Mouse (Mus musculus) forebrain, embryonic 16.5 days (tissue): ENCODE measurements around the gene Cdc37l1. TPM values are rescaled to one million over a fixed set of nuclear protein-coding genes. Genes with fewer than 3 reads are reported as not detected.

Experiments used
- ATAC-seq: fragments of 200-750 bp; cut with Nextera tagmentation; 2 replicates; pipeline ENCODE4 v1.8.0; 2017; ENCODE audit warnings: mild to moderate bottlenecking, moderate library complexity
- H3K27ac ChIP-seq: fragments of 300-500 bp; sonication (generic); 2 replicates; pipeline ENCODE4 v1.5.1; 2014; ENCODE audit warnings: low read length, control low read depth
- H3K27me3 ChIP-seq: fragments of 300-500 bp; sonication (generic); replicated peaks from 2 replicates; pipeline ENCODE4 v1.6.1; 2014; ENCODE audit warnings: low read length; ENCODE audit not compliant: control insufficient read depth, insufficient read depth
- H3K36me3 ChIP-seq: fragments of 300-500 bp; sonication (generic); 2 replicates; pipeline ENCODE4 v1.6.1; 2014; ENCODE audit not compliant: control insufficient read depth, insufficient read depth
- H3K4me1 ChIP-seq: fragments of 300-500 bp; sonication (generic); replicated peaks from 2 replicates; pipeline ENCODE4 v1.6.1; 2014; ENCODE audit warnings: low read length; ENCODE audit not compliant: control insufficient read depth, insufficient read depth
- H3K4me2 ChIP-seq: fragments of 300-500 bp; sonication (generic); 2 replicates; pipeline ENCODE4 v1.6.1; 2014; ENCODE audit warnings: mild to moderate bottlenecking, low read length, control low read depth
- H3K4me3 ChIP-seq: fragments of 300-500 bp; sonication (generic); replicated peaks from 2 replicates; pipeline ENCODE4 v1.5.1; 2014; ENCODE audit warnings: mild to moderate bottlenecking, low read length, control low read depth
- H3K9ac ChIP-seq: fragments of 300-500 bp; sonication (generic); replicated peaks from 2 replicates; pipeline ENCODE4 v1.6.1; 2014; ENCODE audit warnings: low read depth, low read length, control low read depth
- H3K9me3 ChIP-seq: fragments of 300-500 bp; sonication (generic); 2 replicates; pipeline ENCODE4 v1.6.1; 2016; ENCODE audit warnings: low read length; ENCODE audit not compliant: control insufficient read depth
- WGBS: fragments of 180-500 bp; shearing (Covaris S2); extraction: QIAGEN DNeasy Blood & Tissue Kit; methylation state at CpG from one replicate; pipeline ENCODE4 v1.1.7; 2014; 5-methylcytosine and 5-hydroxymethylcytosine counted together
- polyA plus RNA-seq: library from polyadenylated mRNA; unstranded; fragments of >200 nt; fragmentation: Nextera tagmentation; extraction: Ambion mirVana; gene quantifications from 2 replicates; pipeline ENCODE4 v1.2.1, GENCODE M21; 2015

Cdc37l1 gene
- polyA plus RNA-seq, 1 experiment from 2014 or later, result 56.6 TPM

DNA sequence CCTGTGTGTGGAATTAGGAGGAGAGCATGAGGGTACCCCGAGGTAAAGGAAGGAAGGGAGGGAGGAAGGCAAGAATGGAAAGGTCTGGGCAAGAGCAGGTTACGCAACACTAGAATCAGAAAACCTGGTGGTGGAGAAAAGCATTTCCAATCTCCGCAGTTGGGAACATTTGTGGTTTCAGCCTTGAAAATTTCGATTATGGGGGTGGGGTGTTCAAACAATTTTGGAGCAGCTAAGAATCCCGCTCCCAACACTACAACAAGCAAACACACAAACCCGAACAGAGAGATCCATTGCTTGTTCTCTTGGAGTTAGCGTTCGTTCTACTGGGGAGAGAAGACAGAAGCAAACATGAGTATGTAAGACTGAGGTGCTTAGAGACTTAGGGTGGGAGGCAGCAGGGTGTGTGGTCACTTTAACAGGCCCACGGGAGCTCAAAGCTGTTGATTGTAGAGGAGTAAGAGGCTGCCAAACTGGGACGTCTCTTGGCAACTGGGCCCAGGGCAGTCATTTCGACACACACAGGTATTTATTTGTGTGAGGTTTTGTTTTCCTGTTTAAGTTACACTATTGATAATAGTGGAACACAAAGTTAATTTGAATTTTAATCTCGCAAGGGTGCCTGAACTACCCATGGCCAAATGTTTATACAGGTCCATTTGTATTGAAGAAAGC is 59.4 kb downstream of the Cdc37l1 start:
- Histone ChIP-seq H3K36me3 (no peaks in the 10 kb centered on the region), H3K27me3 (no peaks in the 10 kb centered on the region), H3K4me1 (peaks cover 6% of the 10 kb centered on the region), H3K9me3 (no peaks in the 10 kb centered on the region), H3K4me2 (no peak overlapping the region), H3K27ac (no peak overlapping the region), H3K4me3 (no peak overlapping the region), H3K9ac (no peak overlapping the region)
- ATAC-seq, result no peak
- 74% methylated on average over 12 of the region's 12 CpGs for WGBS

DNA sequence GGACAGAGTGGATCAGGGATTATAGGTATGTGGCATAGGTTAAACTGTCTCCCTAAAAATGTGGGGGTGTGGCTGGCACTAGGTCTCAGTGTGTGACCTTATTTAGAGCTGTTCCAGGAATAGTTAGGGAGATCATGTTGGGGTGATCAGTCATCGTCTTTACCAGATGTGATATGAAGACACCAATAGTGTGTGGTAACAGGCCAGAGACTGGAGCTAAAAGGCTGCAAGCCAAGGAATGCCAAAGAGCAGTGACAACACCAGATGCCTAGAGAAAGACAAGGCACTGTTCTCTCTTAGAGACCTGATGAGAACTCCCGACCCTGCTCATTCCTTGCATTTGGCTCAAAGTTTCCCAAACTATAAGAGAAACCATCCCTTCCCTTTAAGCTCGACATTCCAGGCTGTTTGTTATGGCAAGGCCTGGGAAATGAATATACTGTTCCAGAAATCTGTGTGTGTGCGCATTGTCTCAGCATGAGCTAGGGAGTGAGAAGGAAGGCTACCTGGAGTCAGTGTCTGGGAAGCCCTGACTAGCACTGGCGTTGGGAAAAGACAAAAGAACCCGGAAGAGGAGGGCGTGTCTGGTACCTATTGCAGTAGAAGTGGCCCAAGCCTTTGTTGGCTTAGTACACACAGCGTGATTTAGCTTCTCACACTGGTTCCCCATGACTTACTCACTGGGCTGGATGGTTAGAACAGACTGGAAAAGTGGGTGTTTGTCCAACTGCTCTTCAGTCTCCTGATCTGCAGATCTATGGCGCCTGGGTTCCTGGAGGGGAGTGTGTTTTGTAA is 60.2 kb downstream of the Cdc37l1 start:
- ATAC-seq, result no peak
- no peak overlapping the region for H3K4me3 ChIP-seq
- no peaks in the 10 kb centered on the region for H3K36me3 ChIP-seq
- H3K27ac ChIP-seq, result no peak overlapping the region
- no peak overlapping the region for H3K4me2 ChIP-seq
- no peaks in the 10 kb centered on the region for H3K27me3 ChIP-seq
- no peaks in the 10 kb centered on the region for H3K9me3 ChIP-seq
- 75% methylated on average over 9 of the region's 9 CpGs for WGBS
- no peak overlapping the region for H3K9ac ChIP-seq
- H3K4me1 ChIP-seq, result peaks cover 6% of the 10 kb centered on the region

DNA sequence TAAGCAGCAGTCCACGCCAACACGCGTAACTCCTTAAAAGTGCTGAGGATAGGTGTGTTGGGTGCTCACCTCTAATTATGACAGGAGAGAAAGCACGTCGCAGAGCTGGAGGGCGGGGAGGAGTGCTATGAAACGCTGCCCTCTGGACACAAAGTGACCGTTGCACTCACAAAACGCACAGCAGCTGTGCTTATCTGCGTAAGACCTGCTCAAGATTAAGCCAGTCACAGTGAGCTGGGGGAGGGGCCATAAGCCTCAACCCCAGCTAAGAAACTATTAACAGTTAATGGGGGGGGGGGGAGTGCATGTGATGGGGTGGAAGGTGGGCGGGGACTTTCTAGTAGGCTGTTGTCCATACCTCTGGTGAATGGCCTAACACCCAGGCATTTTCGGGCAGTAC is 62.6 kb downstream of the Cdc37l1 start:
- no peaks in the 10 kb centered on the region for H3K27me3 ChIP-seq
- no peaks in the 10 kb centered on the region for H3K9me3 ChIP-seq
- H3K4me2 ChIP-seq, result no peak overlapping the region
- H3K27ac ChIP-seq, result no peak overlapping the region
- 94% methylated on average over 12 of the region's 12 CpGs for WGBS
- H3K36me3 ChIP-seq, result no peaks in the 10 kb centered on the region
- H3K4me1 ChIP-seq, result no peaks in the 10 kb centered on the region
- H3K4me3 ChIP-seq, result no peak overlapping the region
- no peak for ATAC-seq
- H3K9ac ChIP-seq, result no peak overlapping the region

DNA sequence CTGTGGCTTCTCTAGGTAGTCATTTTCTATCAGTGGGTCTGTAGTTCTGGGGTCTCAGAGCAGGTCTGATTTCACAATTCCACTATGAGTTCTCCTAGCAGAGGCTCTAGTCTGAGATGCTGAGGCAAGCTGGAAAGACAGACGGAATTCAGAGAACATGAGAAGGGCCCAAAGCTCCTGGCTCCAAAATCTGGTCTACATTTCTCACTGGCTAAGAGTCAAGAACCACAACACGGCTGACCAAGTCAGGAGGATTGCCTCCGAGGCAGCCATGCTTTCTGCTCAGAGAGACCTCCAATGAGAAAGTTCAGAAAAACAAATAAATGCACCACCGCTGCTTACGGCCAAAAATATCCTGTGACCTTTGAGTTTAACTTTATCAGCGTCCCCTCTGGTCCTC is 64.4 kb downstream of the Cdc37l1 start:
- Histone ChIP-seq H3K4me2 (no peak overlapping the region), H3K9ac (no peak overlapping the region), H3K27me3 (no peaks in the 10 kb centered on the region), H3K9me3 (no peaks in the 10 kb centered on the region), H3K4me3 (no peak overlapping the region), H3K4me1 (no peaks in the 10 kb centered on the region), H3K36me3 (no peaks in the 10 kb centered on the region), H3K27ac (no peak overlapping the region)
- no peak for ATAC-seq
- WGBS, result 86% methylated on average over 6 of the region's 6 CpGs

DNA sequence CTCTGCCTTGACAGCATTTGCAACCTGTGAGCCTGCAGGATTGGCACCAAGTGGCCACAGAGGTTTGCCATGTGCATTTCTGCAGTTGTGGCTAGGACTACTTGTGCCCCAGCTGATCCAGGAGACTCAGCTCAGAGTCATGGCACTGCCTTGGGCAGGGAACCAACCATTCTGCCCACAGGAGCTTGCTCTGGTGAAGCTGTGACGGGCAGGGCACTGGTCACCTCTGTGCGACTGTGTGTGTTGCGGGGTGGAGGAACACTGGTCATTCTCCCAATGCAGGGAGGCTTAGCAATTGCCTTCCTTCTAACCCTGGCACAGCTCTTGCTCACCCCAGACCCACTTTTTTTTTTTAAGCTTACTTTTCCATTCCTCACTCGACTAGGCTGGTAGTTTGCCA is 65.3 kb downstream of the Cdc37l1 start:
- Histone ChIP-seq H3K9ac (no peak overlapping the region), H3K9me3 (no peaks in the 10 kb centered on the region), H3K36me3 (no peaks in the 10 kb centered on the region), H3K27ac (no peak overlapping the region), H3K4me1 (no peaks in the 10 kb centered on the region), H3K4me3 (no peak overlapping the region), H3K4me2 (no peak overlapping the region), H3K27me3 (no peaks in the 10 kb centered on the region)
- no peak for ATAC-seq
- WGBS, result 88% methylated on average over 4 of the region's 4 CpGs

DNA sequence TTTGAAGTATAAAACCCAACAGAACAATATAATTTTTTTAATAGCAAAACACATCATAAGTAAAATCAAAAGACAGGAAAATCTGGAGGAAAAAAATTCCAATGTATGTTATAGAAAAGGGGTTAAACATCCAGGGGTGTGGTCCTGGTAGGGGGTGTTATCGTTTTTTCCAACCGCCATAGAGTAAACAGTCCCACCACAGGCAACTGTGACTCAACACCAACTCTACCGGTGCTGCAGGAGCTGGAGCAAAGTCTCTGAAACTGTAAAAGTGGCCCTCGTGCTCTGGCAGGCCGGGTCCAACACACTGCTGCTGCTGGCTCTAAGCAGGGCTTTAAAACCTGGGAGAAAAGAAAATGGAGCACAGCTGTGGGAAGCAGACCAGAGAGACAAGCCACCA is 68.6 kb downstream of the Cdc37l1 start:
- peaks cover 3% of the 10 kb centered on the region; the same call in 1 of the 2 replicates for H3K4me1 ChIP-seq
- H3K9me3 ChIP-seq, result no peaks in the 10 kb centered on the region
- WGBS, result 93% methylated on average over 5 of the region's 5 CpGs
- H3K27me3 ChIP-seq, result no peaks in the 10 kb centered on the region
- H3K4me2 ChIP-seq, result no peak overlapping the region
- no peak overlapping the region for H3K4me3 ChIP-seq
- no peaks in the 10 kb centered on the region for H3K36me3 ChIP-seq
- H3K9ac ChIP-seq, result no peak overlapping the region
- ATAC-seq, result no peak
- no peak overlapping the region for H3K27ac ChIP-seq

DNA sequence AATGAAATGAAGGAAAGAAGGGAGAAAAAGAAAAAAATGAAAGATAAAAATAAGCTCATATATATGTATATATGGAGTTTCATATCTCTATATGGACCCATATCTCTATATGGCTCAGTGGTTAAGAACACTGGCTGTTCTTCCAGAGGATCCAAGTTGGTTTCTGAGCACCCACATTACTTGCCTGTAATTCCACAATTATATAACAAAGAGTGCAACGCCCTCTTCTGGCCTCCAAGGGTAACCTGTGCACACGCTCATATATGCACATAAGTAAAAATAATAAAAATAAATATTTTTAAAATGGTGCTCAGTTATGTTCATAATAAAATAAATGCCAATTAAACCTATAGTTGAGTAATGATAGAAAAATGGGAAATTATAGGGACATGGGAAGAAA is 69.5 kb downstream of the Cdc37l1 start:
- no peak for ATAC-seq
- Histone ChIP-seq H3K9me3 (no peaks in the 10 kb centered on the region), H3K4me2 (no peak overlapping the region), H3K9ac (no peak overlapping the region), H3K27me3 (no peaks in the 10 kb centered on the region), H3K27ac (no peak overlapping the region), H3K4me1 (peaks cover 9% of the 10 kb centered on the region; the same call in 1 of the 2 replicates), H3K36me3 (no peaks in the 10 kb centered on the region), H3K4me3 (no peak overlapping the region)
- 89% methylated on average over 2 of the region's 2 CpGs for WGBS

DNA sequence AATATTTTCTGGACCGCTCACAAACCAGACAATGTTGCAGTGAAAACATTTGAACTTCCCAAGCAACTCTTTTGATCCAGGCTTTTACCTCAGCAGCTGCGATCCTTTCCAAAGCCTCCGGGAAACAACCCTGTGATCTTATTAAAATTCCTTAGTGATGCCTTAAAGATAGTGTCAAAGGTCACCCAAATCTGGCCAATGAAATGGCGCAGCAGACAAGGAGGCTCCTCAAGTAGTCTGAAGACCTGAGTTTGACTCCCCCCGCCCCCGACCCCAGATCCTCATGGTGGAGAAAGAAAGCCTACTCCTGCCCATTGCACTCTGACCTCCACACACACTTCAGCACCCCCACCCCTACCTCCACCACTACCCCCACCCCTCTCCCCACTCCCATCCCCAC is 70.1 kb downstream of the Cdc37l1 start:
- no peak overlapping the region for H3K9ac ChIP-seq
- 18% methylated on average over 6 of the region's 6 CpGs for WGBS

DNA sequence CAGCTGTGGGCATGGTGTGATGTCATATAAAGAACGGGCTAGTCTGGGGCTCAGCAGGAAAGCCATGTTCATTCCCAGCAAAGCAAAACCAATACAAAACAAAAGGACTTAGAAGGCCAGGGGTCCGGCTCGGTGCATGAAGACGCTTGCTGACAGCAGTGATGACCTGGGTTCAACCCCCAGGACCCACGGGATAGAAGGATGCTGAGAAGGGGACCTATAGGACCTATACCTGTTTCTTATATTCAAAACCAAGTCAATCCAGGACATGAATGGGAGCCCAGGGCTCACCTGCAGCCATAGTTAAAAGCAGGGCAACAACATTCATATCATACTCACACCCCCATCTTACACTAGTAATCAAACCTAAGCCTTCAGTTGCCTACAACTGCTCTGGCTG is 72.9 kb downstream of the Cdc37l1 start:
- H3K9me3 ChIP-seq, result no peaks in the 10 kb centered on the region
- no peak overlapping the region for H3K4me3 ChIP-seq
- H3K27me3 ChIP-seq, result no peaks in the 10 kb centered on the region
- H3K27ac ChIP-seq, result no peak overlapping the region
- ATAC-seq, result no peak
- WGBS, result 83% methylated on average over 5 of the region's 5 CpGs
- no peak overlapping the region for H3K4me2 ChIP-seq
- H3K9ac ChIP-seq, result no peak overlapping the region
- peaks cover 11% of the 10 kb centered on the region; the same call in 1 of the 2 replicates for H3K4me1 ChIP-seq
- H3K36me3 ChIP-seq, result no peaks in the 10 kb centered on the region

More for the DNA sequence above, 70.1 kb downstream of the Cdc37l1 start:
- no peak overlapping the region for H3K27ac ChIP-seq
- H3K27me3 ChIP-seq, result no peaks in the 10 kb centered on the region
- H3K4me1 ChIP-seq, result peaks cover 9% of the 10 kb centered on the region; the same call in 1 of the 2 replicates
- H3K4me3 ChIP-seq, result no peak overlapping the region
- no peaks in the 10 kb centered on the region for H3K9me3 ChIP-seq
- ATAC-seq, result no peak
- H3K4me2 ChIP-seq, result no peak overlapping the region
- no peaks in the 10 kb centered on the region for H3K36me3 ChIP-seq
